10 mouse cellular contexts compared by ENCODE assay signal in the genomic region with DNA sequence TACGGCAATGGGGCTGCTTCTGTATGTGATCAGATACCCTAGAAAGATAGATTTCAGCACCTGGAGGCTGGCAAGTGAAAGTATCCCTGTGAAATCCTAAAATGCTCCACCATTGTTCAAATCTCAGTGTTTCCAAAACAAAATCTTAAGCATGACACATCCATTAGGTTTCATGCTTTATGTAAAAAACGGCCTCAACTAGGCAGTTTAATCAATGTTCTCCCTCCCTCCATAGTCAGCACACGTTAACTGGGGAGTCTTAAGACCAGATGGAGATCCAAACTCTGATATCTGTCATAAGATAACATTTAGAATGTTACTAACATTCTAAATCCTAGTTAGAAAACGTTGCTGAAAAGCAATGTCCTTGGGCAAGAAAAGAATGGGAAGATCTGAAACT. TPM values are rescaled to one million over a fixed set of nuclear protein-coding genes. Genes with fewer than 3 reads are reported as not detected.
A peak's percentile ranks its signal among the peaks of the same experiment; 100 is the strongest.
DNase-seq lines count a peak whose midpoint lies in the region; ATAC-seq and TF ChIP-seq lines count a peak whose summit lies in the region.
"Had no signal": no experiment of that assay in that cellular context is flagged by ENCODE, and none has a peak within 500 bp of the region (broad histone marks: within the 10 kb centered on the region; RNA-seq: fewer than 3 reads in every experiment).

No protein-coding gene starts in this region.

- no peaks in the 10 kb centered on the region for H3K27me3 ChIP-seq in heart, embryonic 14.5 days (ENCODE audit: control insufficient read depth, insufficient read depth, low read length)
- H3K27me3 ChIP-seq in G1E (ENCODE audit: insufficient read depth, low read length): no peaks in the 10 kb centered on the region
- H3K27me3 ChIP-seq in forebrain, postnatal 0 days (ENCODE audit: insufficient read depth, low read length): no peaks in the 10 kb centered on the region
- H3K27me3 ChIP-seq in midbrain, embryonic 10.5 days (ENCODE audit: low read depth, poor library complexity, severe bottlenecking): no peaks in the 10 kb centered on the region
- H3K27me3 ChIP-seq: Patski had no signal

- no peak for DNase-seq in heart, adult 11 months
- DNase-seq in G1E (ENCODE audit: low spot score): no peak
- peak; percentile 32 for DNase-seq in forebrain, postnatal 0 days
- no peak for DNase-seq in midbrain, embryonic 10.5 days (ENCODE audit: low spot score)
- no peak for DNase-seq in B cell, adult 2 months
- no peak for DNase-seq in gastrocnemius, adult 8-10 months (ENCODE audit: low spot score in 2 of 2)
- DNase-seq in cerebellum, adult 9-10 months: no peak

- H3K4me2 ChIP-seq in heart, embryonic 14.5 days (ENCODE audit: low read length): peak overlapping the region; percentile 86
- H3K4me2 ChIP-seq in forebrain, postnatal 0 days (ENCODE audit: low read depth): peak overlapping the region; percentile 54

- H3K9ac ChIP-seq in heart, embryonic 14.5 days (ENCODE audit: low read length): peak overlapping the region; percentile 99
- H3K9ac ChIP-seq in forebrain, postnatal 0 days: peak overlapping the region; percentile 94

- H3K27ac ChIP-seq in heart, embryonic 14.5 days (replicated peaks in 1 of 2; ENCODE audit: control insufficient read depth in 1 of 2, insufficient read depth in 1 of 2, low read depth in 2 of 2, low read length in 2 of 2): peak overlapping the region in 1 of 2 experiments; percentile 99; a peak in 2 of 4 replicates
- H3K27ac ChIP-seq in forebrain, postnatal 0 days (ENCODE audit: low read depth, low read length): peak overlapping the region; percentile 98
- H3K27ac ChIP-seq in midbrain, embryonic 10.5 days (replicated peaks): peak overlapping the region; percentile 100

- H3K4me1 ChIP-seq in heart, embryonic 14.5 days (ENCODE audit: control insufficient read depth in 2 of 2, insufficient read depth in 2 of 2, low read length in 2 of 2): peaks cover 5 to 17% of the 10 kb centered on the region in 2 experiments; a peak in 3 of 4 replicates
- H3K4me1 ChIP-seq in G1E (ENCODE audit: insufficient read depth, low read depth, low read length): peaks cover 55% of the 10 kb centered on the region
- H3K4me1 ChIP-seq in forebrain, postnatal 0 days (ENCODE audit: insufficient read depth): peaks cover 7% of the 10 kb centered on the region
- H3K4me1 ChIP-seq in midbrain, embryonic 10.5 days: peaks cover 32% of the 10 kb centered on the region

- H3K4me3 ChIP-seq in heart, embryonic 14.5 days (ENCODE audit: control insufficient read depth in 1 of 2, insufficient read depth in 1 of 2, low read depth in 1 of 2, low read length in 2 of 2): peak overlapping the region; percentile 87 to 99; a peak in 3 of 4 replicates
- H3K4me3 ChIP-seq in G1E (ENCODE audit: low read depth, low read length): peak overlapping the region; percentile 94
- peak overlapping the region; percentile 100 for H3K4me3 ChIP-seq in forebrain, postnatal 0 days (ENCODE audit: low read depth, low read length)
- peak overlapping the region; percentile 90 for H3K4me3 ChIP-seq in midbrain, embryonic 10.5 days

- no peaks in the 10 kb centered on the region for H3K9me3 ChIP-seq in heart, embryonic 14.5 days (ENCODE audit: control insufficient read depth, low read length)
- H3K9me3 ChIP-seq in G1E (replicated peaks): no peaks in the 10 kb centered on the region
- H3K9me3 ChIP-seq in forebrain, postnatal 0 days (ENCODE audit: low read length): no peaks in the 10 kb centered on the region
- H3K9me3 ChIP-seq in midbrain, embryonic 10.5 days (replicated peaks): peaks cover 19% of the 10 kb centered on the region

- TF ChIP-seq CTCF in G1E (IDR thresholded peaks at IDR 0.05; ENCODE audit: low read depth, low read length): no peak
- no peak for TF ChIP-seq CTCF in forebrain, postnatal 0 days (IDR thresholded peaks at IDR 0.05; ENCODE audit: low read depth)

- ATAC-seq in heart, embryonic 14.5 days (ENCODE audit: insufficient number of reproducible peaks, insufficient read depth, low FRiP score, low read depth): no peak
- ATAC-seq in G1E (ENCODE audit: extremely low read depth, insufficient number of reproducible peaks, low FRiP score, poor library complexity, severe bottlenecking): no peak
- no peak for ATAC-seq in forebrain, postnatal 0 days

- no peaks in the 10 kb centered on the region; the same call in 1 of the 2 replicates for H3K36me3 ChIP-seq in heart, embryonic 14.5 days (ENCODE audit: control insufficient read depth, insufficient read depth, low read length)
- H3K36me3 ChIP-seq in G1E (replicated peaks): peaks cover 31% of the 10 kb centered on the region
- no peaks in the 10 kb centered on the region for H3K36me3 ChIP-seq in forebrain, postnatal 0 days (ENCODE audit: insufficient read depth)
- peaks cover 43% of the 10 kb centered on the region for H3K36me3 ChIP-seq in midbrain, embryonic 10.5 days

- 9% methylated on average over 4 of the region's 4 CpGs for WGBS in heart, embryonic 14.5 days
- WGBS in forebrain, postnatal 0 days: 10% methylated on average over 4 of the region's 4 CpGs
- 26% methylated on average over 4 of the region's 4 CpGs for WGBS in midbrain, embryonic 10.5 days

RNA-seq across cellular contexts. Expression of a gene that starts 0.9 kb away (rescaled TPM):
- 17.8 and 18.7 TPM in 2 replicates for polyA plus RNA-seq in heart, embryonic 14.5 days (2014; fragmentation: Nextera tagmentation; extraction: Ambion mirVana)
- total RNA-seq in G1E (2014; fragmentation: Nextera tagmentation) (101 and 102 TPM in 2 replicates), G1E (2017) (61.6 and 77.5 TPM in 2 replicates)
- 1.4 and 1.8 TPM in 2 replicates for polyA plus RNA-seq in G1E (2012)
- total RNA-seq in forebrain, postnatal 0 days (2014; rRNA removed): 37.2 and 46.3 TPM in 2 replicates
- 12.0 and 16.7 TPM in 2 replicates for polyA plus RNA-seq in forebrain, postnatal 0 days (2015; fragmentation: Nextera tagmentation; extraction: Ambion mirVana)
- polyA plus RNA-seq in midbrain, embryonic 10.5 days (2016; fragmentation: Nextera tagmentation; extraction: Ambion mirVana): 22.1 and 26.5 TPM in 2 replicates
- 1 to 10 TPM; 8.3 to 9.6 (median 9.4) TPM for total RNA-seq in gastrocnemius, adult 8-10 months (2022)

RNA-seq across cellular contexts. Expression of a gene that starts 11.7 kb away (rescaled TPM):
- not detected in 2 replicates for polyA plus RNA-seq in heart, embryonic 14.5 days (2014; fragmentation: Nextera tagmentation; extraction: Ambion mirVana)
- total RNA-seq in G1E (2014; fragmentation: Nextera tagmentation) (not detected in 2 replicates), G1E (2017) (not detected in 2 replicates)
- polyA plus RNA-seq in G1E (2012): not detected in 2 replicates
- total RNA-seq in forebrain, postnatal 0 days (2014; rRNA removed): not detected in 2 replicates
- not detected in 2 replicates for polyA plus RNA-seq in forebrain, postnatal 0 days (2015; fragmentation: Nextera tagmentation; extraction: Ambion mirVana)
- 0.27 and 0.30 TPM in 2 replicates for polyA plus RNA-seq in midbrain, embryonic 10.5 days (2016; fragmentation: Nextera tagmentation; extraction: Ambion mirVana)
- not detected for total RNA-seq in gastrocnemius, adult 8-10 months (2022)
- polyA plus RNA-seq: gonadal fat pad, adult 2 months; Patski had no signal
